17 mouse cellular contexts compared by ENCODE assay signal in genomic region chr11:93771143-93771940, GRCm38 (mm10).
A peak's percentile ranks its signal among the peaks of the same experiment; 100 is the strongest.
DNase-seq lines count a peak whose midpoint lies in the region; ATAC-seq and TF ChIP-seq lines count a peak whose summit lies in the region.
"Had no signal": no experiment of that assay in that cellular context is flagged by ENCODE, and none has a peak within 500 bp of the region (broad histone marks: within the 10 kb centered on the region; RNA-seq: fewer than 3 reads in every experiment).

No protein-coding gene starts in this region.

- H3K4me2 ChIP-seq in forebrain, embryonic 14.5 days (ENCODE audit: low read length): no peak overlapping the region
- no peak overlapping the region for H3K4me2 ChIP-seq in forebrain, embryonic 13.5 days
- H3K4me2 ChIP-seq: forebrain, embryonic 12.5 days; heart, embryonic 15.5 days; hindbrain, embryonic 14.5 days; limb, embryonic 13.5 days had no signal

- H3K9me3 ChIP-seq in forebrain, embryonic 14.5 days (replicated peaks; ENCODE audit: control insufficient read depth, low read length): no peaks in the 10 kb centered on the region
- H3K9me3 ChIP-seq in forebrain, embryonic 13.5 days (replicated peaks): no peaks in the 10 kb centered on the region
- H3K9me3 ChIP-seq: forebrain, embryonic 12.5 days; heart, embryonic 15.5 days; limb, embryonic 13.5 days had no signal

- no peak for TF ChIP-seq CTCF in lung, adult 2 months (IDR thresholded peaks at IDR 0.05; ENCODE audit: insufficient read depth, low read length)

- WGBS in forebrain, embryonic 14.5 days: 68% methylated on average over 5 of the region's 5 CpGs
- 77% methylated on average over 5 of the region's 5 CpGs for WGBS in forebrain, embryonic 13.5 days
- 46% methylated on average over 5 of the region's 5 CpGs for WGBS in lung, adult 2 months

- TF ChIP-seq POLR2A in lung, adult 2 months (IDR thresholded peaks at IDR 0.05; ENCODE audit: borderline replicate concordance, extremely low read depth, low read depth, low read length): no peak

- H3K9ac ChIP-seq in forebrain, embryonic 14.5 days (ENCODE audit: low read length): no peak overlapping the region
- no peak overlapping the region for H3K9ac ChIP-seq in forebrain, embryonic 13.5 days
- H3K9ac ChIP-seq: forebrain, embryonic 12.5 days; heart, embryonic 15.5 days; hindbrain, embryonic 14.5 days; limb, embryonic 13.5 days had no signal

- no peaks in the 10 kb centered on the region for H3K27me3 ChIP-seq in forebrain, embryonic 14.5 days (replicated peaks; ENCODE audit: control insufficient read depth, insufficient read depth, low read length)
- H3K27me3 ChIP-seq in forebrain, embryonic 13.5 days: no peaks in the 10 kb centered on the region
- H3K27me3 ChIP-seq: forebrain, embryonic 12.5 days; heart, embryonic 15.5 days; limb, embryonic 13.5 days had no signal

- no peak overlapping the region for H3K27ac ChIP-seq in forebrain, embryonic 14.5 days (ENCODE audit: low read depth, low read length)
- no peak overlapping the region for H3K27ac ChIP-seq in forebrain, embryonic 13.5 days
- H3K27ac ChIP-seq: forebrain, embryonic 12.5 days; heart, embryonic 15.5 days; hindbrain, embryonic 14.5 days; limb, embryonic 13.5 days had no signal

- no peaks in the 10 kb centered on the region for H3K4me1 ChIP-seq in forebrain, embryonic 14.5 days (ENCODE audit: control insufficient read depth, insufficient read depth, low read length)
- no peaks in the 10 kb centered on the region for H3K4me1 ChIP-seq in forebrain, embryonic 13.5 days
- H3K4me1 ChIP-seq in lung, adult 2 months (ENCODE audit: control insufficient read depth, insufficient read depth, low read length): no peaks in the 10 kb centered on the region
- H3K4me1 ChIP-seq: forebrain, embryonic 12.5 days; limb, embryonic 13.5 days had no signal

- no peaks in the 10 kb centered on the region for H3K36me3 ChIP-seq in forebrain, embryonic 14.5 days (ENCODE audit: control insufficient read depth, insufficient read depth, low read length)
- no peaks in the 10 kb centered on the region for H3K36me3 ChIP-seq in forebrain, embryonic 13.5 days (ENCODE audit: poor library complexity, severe bottlenecking)
- H3K36me3 ChIP-seq: forebrain, embryonic 12.5 days; heart, embryonic 15.5 days; limb, embryonic 13.5 days had no signal

- DNase-seq in forebrain, embryonic 14.5 days (ENCODE audit: low spot score): peak; percentile 12
- DNase-seq in lung, postnatal 10 days: peak; percentile 12
- no peak for DNase-seq in lung, adult 2 months
- DNase-seq in MEL-GATA-1-ER (ENCODE audit: extremely low read depth, low read depth): peak; percentile 2
- peak; percentile 22 to 47 for DNase-seq in cerebellum, postnatal 25 days
- DNase-seq in ovary, postnatal 14 days (ENCODE audit: low spot score): no peak
- DNase-seq in kidney, adult 9 months: no peak
- DNase-seq: adrenal gland, postnatal 10 days; embryo, embryonic 11 days; heart, adult 18-20 months; kidney, postnatal 4 days had no signal

- no peak overlapping the region for H3K4me3 ChIP-seq in forebrain, embryonic 14.5 days (ENCODE audit: low read depth, low read length)
- no peak overlapping the region for H3K4me3 ChIP-seq in forebrain, embryonic 13.5 days
- no peak overlapping the region for H3K4me3 ChIP-seq in lung, adult 2 months (replicated peaks; ENCODE audit: extremely low read depth, low read depth, low read length)
- H3K4me3 ChIP-seq: forebrain, embryonic 12.5 days; heart, embryonic 15.5 days; limb, embryonic 13.5 days had no signal

- no peak for ATAC-seq in forebrain, embryonic 14.5 days
- ATAC-seq in forebrain, embryonic 13.5 days: no peak
- ATAC-seq: intestine, postnatal 0 days had no signal

Comparison
In these comparisons a context has a peak if more than half of its experiments do, and no peak if none do; other contexts are left out.
1. DNase-seq: peak in forebrain, embryonic 14.5 days (single experiment), lung, postnatal 10 days (single experiment), MEL-GATA-1-ER (single experiment) and cerebellum, postnatal 25 days (2 of 2); none in lung, adult 2 months (single experiment), ovary, postnatal 14 days (single experiment) and kidney, adult 9 months (single experiment).